Mouse (Mus musculus) intestine, postnatal 0 days (tissue): Measurements from ENCODE around the gene Gemin5. TPM values are rescaled to one million over a fixed set of nuclear protein-coding genes. Genes with fewer than 3 reads are reported as not detected.
"Not testable (repeated sequence)": the region's sequence is repeated elsewhere in the genome, so short reads cannot be mapped to it uniquely, and the experiment has no call there.

Source experiments
- ATAC-seq: fragments of 200-750 bp; cut with Nextera tagmentation; 2 replicates; pipeline ENCODE4 v1.8.0; 2017; ENCODE audit warnings: mild to moderate bottlenecking, moderate TSS enrichment, moderate library complexity
- H3K27ac ChIP-seq: fragments of 300-500 bp; sonication (generic); 2 replicates; pipeline ENCODE4 v1.5.1; 2014; ENCODE audit warnings: mild to moderate bottlenecking, low read depth, low read length, moderate library complexity
- H3K27me3 ChIP-seq: fragments of 300-500 bp; sonication (generic); replicated peaks from 2 replicates; pipeline ENCODE4 v1.6.1; 2014; ENCODE audit warnings: low read length, mixed read lengths; ENCODE audit not compliant: control insufficient read depth, insufficient read depth
- H3K36me3 ChIP-seq: fragments of 300-500 bp; sonication (generic); 2 replicates; pipeline ENCODE4 v1.6.1; 2014; ENCODE audit warnings: mild to moderate bottlenecking, moderate library complexity; ENCODE audit not compliant: control insufficient read depth, insufficient read depth
- H3K4me1 ChIP-seq: fragments of 300-500 bp; sonication (generic); replicated peaks from 2 replicates; pipeline ENCODE4 v1.6.1; 2014; ENCODE audit warnings: antibody characterized with exemption, low read length, mixed read lengths; ENCODE audit not compliant: control insufficient read depth, insufficient read depth
- H3K4me2 ChIP-seq: fragments of 300-500 bp; sonication (generic); replicated peaks from 2 replicates; pipeline ENCODE4 v1.6.1; 2014; ENCODE audit warnings: low read depth, mild to moderate bottlenecking, moderate library complexity
- H3K4me3 ChIP-seq: fragments of 300-500 bp; sonication (generic); 2 replicates; pipeline ENCODE4 v1.5.1; 2014; ENCODE audit warnings: low read depth, low read length
- H3K9ac ChIP-seq: fragments of 300-500 bp; sonication (generic); 2 replicates; pipeline ENCODE4 v1.6.1; 2014; ENCODE audit warnings: mild to moderate bottlenecking, low read depth, low read length
- H3K9me3 ChIP-seq: fragments of 300-500 bp; sonication (generic); 2 replicates; pipeline ENCODE4 v1.6.1; 2016; ENCODE audit warnings: mixed run types; ENCODE audit not compliant: control insufficient read depth
- CTCF ChIP-seq: sonication (generic); IDR thresholded peaks from 2 replicates; pipeline ENCODE4 v1.5.1; 2016; ENCODE audit warnings: low read depth, mild to moderate bottlenecking, control low read depth, antibody characterized with exemption, moderate library complexity
- WGBS: fragments of 180-500 bp; shearing (Covaris S2); extraction: QIAGEN DNeasy Blood & Tissue Kit; methylation state at CpG from one replicate; pipeline ENCODE4 v1.1.7; 2014; 5-methylcytosine and 5-hydroxymethylcytosine counted together
- polyA plus RNA-seq: library from polyadenylated mRNA; unstranded; fragments of >200 nt; fragmentation: Nextera tagmentation; extraction: Ambion mirVana; gene quantifications from 2 replicates; pipeline ENCODE4 v1.2.1, GENCODE M21; 2015

Gene Gemin5
- 3.6 and 4.0 TPM in 2 replicates for polyA plus RNA-seq

DNA sequence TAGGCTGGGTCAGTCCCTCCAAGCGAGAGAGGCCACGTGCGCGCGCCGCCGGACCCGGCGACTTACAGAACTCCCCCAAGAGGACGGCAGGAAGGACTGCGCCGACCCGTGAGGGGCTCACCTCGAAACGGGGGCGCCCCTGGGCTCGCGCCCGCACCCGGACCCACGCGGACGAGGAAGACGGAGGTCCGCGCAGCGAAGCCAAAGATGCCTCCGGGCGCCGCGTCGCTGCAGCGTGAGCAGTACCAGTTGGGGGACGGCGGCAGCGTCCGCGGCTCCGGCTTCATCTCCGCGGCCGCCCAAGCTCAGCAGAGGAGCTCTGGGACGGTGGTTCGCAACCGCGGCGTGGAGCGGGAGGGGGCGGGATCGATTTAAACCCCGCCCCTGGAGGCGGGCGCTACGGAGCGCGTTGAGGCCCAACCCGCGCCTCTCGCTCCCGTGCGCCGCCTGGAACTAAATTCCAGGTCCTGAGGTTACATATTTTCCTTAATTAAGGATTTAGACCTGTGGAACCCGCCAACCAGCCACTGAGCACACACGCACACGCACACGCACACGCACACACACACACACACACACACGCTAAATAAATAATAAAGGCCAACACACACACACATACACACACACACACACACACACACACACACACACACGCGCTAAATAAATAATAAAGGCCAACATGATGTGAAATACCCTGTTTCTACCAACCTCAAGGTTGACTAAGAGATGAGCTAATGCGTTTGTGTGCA lies at the start of gene Gemin5:
Gene Gemin5 (minus strand): TSS at position 373 of the 749 bp plus-strand sequence.
- peaks cover 11% of the 10 kb centered on the region; the same call in 1 of the 2 replicates for H3K36me3 ChIP-seq
- H3K9ac ChIP-seq = peak within 1 kb of the TSS; percentile 81
- no peaks in the 10 kb centered on the region for H3K4me1 ChIP-seq
- H3K9me3 ChIP-seq = no peaks in the 10 kb centered on the region
- no peaks in the 10 kb centered on the region for H3K27me3 ChIP-seq
- H3K4me2 ChIP-seq = peak within 1 kb of the TSS; percentile 94
- peak; percentile 83 for ATAC-seq
- peak within 1 kb of the TSS; percentile 50 for H3K27ac ChIP-seq
- peak within 1 kb of the TSS; percentile 94 for H3K4me3 ChIP-seq
- under 1% methylated on average over 69 of the region's 71 CpGs for WGBS
- TF ChIP-seq CTCF = peak; percentile 39

- ATAC-seq = no peak
- H3K36me3 ChIP-seq = peaks cover 10% of the 10 kb centered on the region
- no peak overlapping the region for H3K9ac ChIP-seq
- WGBS = 67% methylated on average over 6 of the region's 6 CpGs
- H3K9me3 ChIP-seq = no peaks in the 10 kb centered on the region
- H3K4me1 ChIP-seq = no peaks in the 10 kb centered on the region
- no peak overlapping the region for H3K27ac ChIP-seq
- H3K4me3 ChIP-seq = no peak overlapping the region
- TF ChIP-seq CTCF = no peak
- no peak overlapping the region for H3K4me2 ChIP-seq
- no peaks in the 10 kb centered on the region for H3K27me3 ChIP-seq
These were observed 48.5 kb upstream of the Gemin5 start for GRCm38 (mm10) chr11:58216823-58217222.

DNA sequence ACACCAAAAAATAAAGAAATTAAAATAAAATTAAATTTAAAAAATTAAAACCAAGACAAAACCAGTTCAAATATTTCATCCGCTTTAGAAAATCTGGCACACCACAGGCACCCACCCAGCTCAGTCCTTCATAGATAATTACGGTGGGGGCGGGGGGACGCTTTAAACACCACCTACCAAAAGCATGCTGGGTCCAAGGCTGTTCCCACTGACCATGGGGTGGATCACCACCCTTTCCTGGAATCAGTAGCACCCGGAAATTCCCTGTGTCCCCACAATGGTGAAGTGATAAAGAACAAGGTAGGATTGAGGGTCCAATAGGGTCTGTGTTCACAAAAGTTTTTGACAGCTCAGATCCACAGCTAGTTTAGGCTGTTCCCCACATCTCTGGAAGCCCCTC lies 47.5 kb upstream of the Gemin5 start:
- Histone ChIP-seq H3K9me3 (no peaks in the 10 kb centered on the region), H3K27ac (no peak overlapping the region), H3K36me3 (peaks cover 8% of the 10 kb centered on the region), H3K4me1 (0 out of 2 replicates have a peak, but pooled peaks cover 6% of the 10 kb centered on the region), H3K9ac (no peak overlapping the region), H3K4me2 (peak overlapping the region; percentile 72), H3K4me3 (peak overlapping the region; percentile 54), H3K27me3 (no peaks in the 10 kb centered on the region)
- WGBS = 73% methylated on average over 5 of the region's 5 CpGs
- no peak for TF ChIP-seq CTCF
- no peak for ATAC-seq

GRCm38 (mm10) chr11:58215049-58215430 lies 46.7 kb upstream of the Gemin5 start:
- H3K9ac ChIP-seq = 0 out of 2 replicates have a peak overlapping the region, but pooled peaks have one; percentile 22
- H3K27me3 ChIP-seq = not testable (repeated sequence)

DNA sequence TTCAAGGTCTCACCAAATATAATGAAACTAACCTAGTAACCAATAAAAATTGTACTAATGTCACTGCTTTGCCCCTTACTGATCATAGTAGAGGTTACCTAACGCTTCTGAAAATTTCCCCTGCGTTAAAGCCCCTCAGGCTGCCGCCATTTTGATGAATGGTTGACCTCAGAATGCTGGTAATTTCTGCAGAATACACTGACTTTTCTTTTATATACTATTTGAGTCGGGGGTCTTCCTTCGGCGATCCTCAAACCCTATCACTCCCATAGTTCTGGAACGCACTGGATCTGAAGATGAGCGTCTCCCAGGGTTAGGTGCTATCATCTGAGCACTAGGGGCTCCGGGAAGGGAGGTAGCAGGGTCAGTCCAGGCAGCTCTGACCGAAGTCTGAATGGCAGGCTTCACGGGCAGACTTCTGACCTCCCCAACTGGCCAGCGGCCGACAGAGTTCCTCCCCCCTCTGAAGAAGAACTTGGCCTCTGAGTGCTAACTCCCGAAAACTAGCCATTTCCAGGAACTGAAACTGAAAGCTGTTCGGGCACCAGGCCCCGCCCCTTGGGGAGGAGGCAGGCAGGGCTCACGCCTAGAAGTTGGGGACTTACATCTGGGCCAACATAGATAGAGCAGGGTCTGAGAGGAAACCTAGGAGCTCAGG lies 46.2 kb upstream of the Gemin5 start:
- Histone ChIP-seq H3K4me3 (peak overlapping the region; percentile 54), H3K27ac (peak overlapping the region; percentile 64; the same call in 1 of the 2 replicates), H3K27me3 (no peaks in the 10 kb centered on the region), H3K4me1 (0 out of 2 replicates have a peak, but pooled peaks cover 6% of the 10 kb centered on the region), H3K4me2 (peak overlapping the region; percentile 72), H3K9ac (peak overlapping the region; percentile 40; the same call in 1 of the 2 replicates), H3K36me3 (no peaks in the 10 kb centered on the region), H3K9me3 (no peaks in the 10 kb centered on the region)
- ATAC-seq = peak; percentile 86
- WGBS = 19% methylated on average over 17 of the region's 17 CpGs
- TF ChIP-seq CTCF = no peak

More at GRCm38 (mm10) chr11:58215049-58215430, 46.7 kb upstream of the Gemin5 start:
- not testable (repeated sequence) for H3K27ac ChIP-seq, H3K36me3 ChIP-seq, H3K9me3 ChIP-seq, H3K4me1 ChIP-seq
- Histone ChIP-seq H3K4me3 (peak overlapping the region; percentile 54), H3K4me2 (peak overlapping the region; percentile 72)
- peak; percentile 12; the same call in 1 of the 2 replicates for ATAC-seq
- WGBS = 11% methylated on average over 3 of the region's 3 CpGs

DNA sequence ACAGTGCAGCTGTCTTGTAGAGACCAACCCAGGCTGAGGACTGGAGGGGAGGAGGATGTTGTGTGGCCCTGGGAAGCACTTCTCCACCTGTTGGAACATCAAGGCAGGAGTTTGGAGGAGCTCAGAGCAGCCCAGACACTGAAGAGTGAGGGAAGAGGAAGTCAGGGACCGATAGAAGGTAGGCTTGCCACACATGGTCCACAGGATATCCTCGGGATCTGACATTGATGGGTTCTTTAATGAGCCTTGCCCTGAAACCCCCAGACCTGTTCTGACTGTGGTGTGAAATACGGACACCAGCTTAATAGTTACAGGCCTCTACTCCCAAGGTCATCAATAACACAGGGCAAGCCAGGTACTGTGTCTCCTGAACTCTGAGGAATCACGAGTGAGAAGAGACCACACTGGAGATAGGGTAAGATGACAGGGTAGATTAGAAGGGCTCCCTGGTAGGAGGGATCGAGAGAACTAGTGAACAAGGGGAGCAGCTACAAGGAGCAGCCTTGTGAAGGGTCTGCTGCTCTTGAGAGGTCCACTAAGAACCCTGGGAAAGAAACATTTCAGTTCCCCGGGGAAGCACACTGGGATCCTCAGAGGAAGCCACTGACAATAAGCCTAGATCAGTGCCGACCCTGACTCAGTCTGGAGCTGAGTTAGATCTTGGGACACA lies 45.5 kb upstream of the Gemin5 start:
- no peak for TF ChIP-seq CTCF
- peak overlapping the region; percentile 72 for H3K4me2 ChIP-seq
- H3K27me3 ChIP-seq = no peaks in the 10 kb centered on the region
- H3K36me3 ChIP-seq = no peaks in the 10 kb centered on the region
- no peaks in the 10 kb centered on the region for H3K9me3 ChIP-seq
- no peak overlapping the region for H3K27ac ChIP-seq
- ATAC-seq = no peak
- 0 out of 2 replicates have a peak, but pooled peaks cover 6% of the 10 kb centered on the region for H3K4me1 ChIP-seq
- WGBS = 77% methylated on average over 7 of the region's 7 CpGs
- H3K9ac ChIP-seq = no peak overlapping the region
- no peak overlapping the region for H3K4me3 ChIP-seq
